Mouse (Mus musculus) cerebellum, adult 9-11 months (tissue): ENCODE data around the gene Med27.
A peak's percentile ranks its signal among the peaks of the same experiment; 100 is the strongest.

Experiments
- DNase-seq: peaks from one replicate; pipeline ENCODE4 v3.0.0; 2022

The Med27 gene

GRCm38 (mm10) chr2:29481856-29482255 is 135.2 kb downstream of the Med27 start:
- no peak for DNase-seq

GRCm38 (mm10) chr2:29482979-29483718 is 136.5 kb downstream of the Med27 start:
- DNase-seq, result no peak

- no peak for DNase-seq
These were observed 138.9 kb downstream of the Med27 start for GRCm38 (mm10) chr2:29485519-29485918.

- no peak for DNase-seq
These were observed 139.9 kb downstream of the Med27 start for GRCm38 (mm10) chr2:29486491-29486890.

GRCm38 (mm10) chr2:29487652-29488051 is 141.0 kb downstream of the Med27 start:
- DNase-seq, result no peak

GRCm38 (mm10) chr2:29488379-29489236 is 142.0 kb downstream of the Med27 start:
- DNase-seq, result no peak

GRCm38 (mm10) chr2:29491656-29492055 is 145.0 kb downstream of the Med27 start:
- DNase-seq, result no peak

GRCm38 (mm10) chr2:29493396-29494031 is 146.9 kb downstream of the Med27 start:
- DNase-seq, result peak; percentile 38

GRCm38 (mm10) chr2:29495271-29495670 is 148.7 kb downstream of the Med27 start:
- DNase-seq, result peak; percentile 61

GRCm38 (mm10) chr2:29500601-29501350 is 154.2 kb downstream of the Med27 start:
- no peak for DNase-seq

- no peak for DNase-seq
These were observed 154.8 kb downstream of the Med27 start for GRCm38 (mm10) chr2:29501381-29501780.

GRCm38 (mm10) chr2:29504848-29505247 is 158.2 kb downstream of the Med27 start:
- no peak for DNase-seq

- DNase-seq, result no peak
These were observed 159.8 kb downstream of the Med27 start for GRCm38 (mm10) chr2:29506411-29506810.

- DNase-seq, result no peak
These were observed 166.5 kb downstream of the Med27 start for GRCm38 (mm10) chr2:29513131-29513530.

- DNase-seq, result no peak
These were observed 168.2 kb downstream of the Med27 start for GRCm38 (mm10) chr2:29514836-29515235.

GRCm38 (mm10) chr2:29515831-29516447 is 169.3 kb downstream of the Med27 start:
- peak; percentile 84 for DNase-seq

GRCm38 (mm10) chr2:29516621-29517170 is 170.1 kb downstream of the Med27 start:
- no peak for DNase-seq

GRCm38 (mm10) chr2:29519402-29519801 is 172.8 kb downstream of the Med27 start:
- DNase-seq, result peak; percentile 52

- peak; percentile 45 for DNase-seq
These were observed 173.6 kb downstream of the Med27 start for GRCm38 (mm10) chr2:29520206-29520605.

- no peak for DNase-seq
These were observed 174.9 kb downstream of the Med27 start for GRCm38 (mm10) chr2:29521486-29521885.

- DNase-seq, result no peak
These were observed 177.5 kb downstream of the Med27 start for GRCm38 (mm10) chr2:29523918-29524811.
